Mouse (Mus musculus) embryo, embryonic 10.5 days (tissue): ENCODE results near the gene Olfr1163.
"Not testable (repeated sequence)": the region's sequence is repeated elsewhere in the genome, so short reads cannot be mapped to it uniquely, and the experiment has no call there.

Experiments used
- DNase-seq: peaks from one replicate; pipeline ENCODE4 v3.0.0-alpha.2; 2015; ENCODE audit warnings: low spot score

Gene Olfr1163

DNA sequence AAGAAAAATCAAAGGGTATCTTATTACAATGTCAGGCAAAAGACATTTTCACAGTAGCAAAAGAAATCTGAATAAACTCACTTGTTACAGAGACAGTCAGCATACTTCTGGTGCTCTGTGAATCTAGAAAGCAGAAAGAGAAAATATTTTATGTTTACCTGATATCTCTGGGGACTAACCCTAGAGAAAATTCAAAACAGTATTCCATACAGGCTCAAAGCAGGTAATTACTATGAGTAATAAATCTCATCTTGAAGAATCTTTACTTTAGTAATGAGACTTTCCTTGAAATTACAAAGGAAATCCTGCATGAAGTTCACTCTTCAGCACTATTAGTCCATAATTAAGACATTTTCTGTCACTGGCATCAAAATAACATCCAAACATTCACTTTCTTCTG is at the start of gene Olfr1163:
TSS of gene Olfr1163 (minus strand) at position 101 of the 400 bp plus-strand sequence.
- DNase-seq, result no peak

- no peak for DNase-seq
These were observed 22.2 kb upstream of the Olfr1163 start, which contains the start of gene Olfr1164 for GRCm38 (mm10) chr2:88093866-88094265. Gene Olfr1164, minus strand, starts transcription at chr2:88093966.

GRCm38 (mm10) chr2:88063587-88063986 is 8.0 kb downstream of the Olfr1163 start:
- no peak for DNase-seq

GRCm38 (mm10) chr2:88051029-88051428 is 20.6 kb downstream of the Olfr1163 start, which contains the start of gene Olfr1162:
Gene Olfr1162, minus strand, starts transcription at chr2:88051129.
- no peak for DNase-seq

GRCm38 (mm10) chr2:88037599-88037998 is 34.0 kb downstream of the Olfr1163 start, which contains the start of gene Olfr73:
Gene Olfr73, minus strand, starts transcription at chr2:88037699.
- DNase-seq, result no peak

- not testable (repeated sequence) for DNase-seq
These were observed 49.2 kb downstream of the Olfr1163 start, which contains the start of gene Olfr1161 for GRCm38 (mm10) chr2:88022474-88022873. Gene Olfr1161, plus strand, starts transcription at chr2:88022774.
